17 mouse cellular contexts compared by ENCODE assay signal in genomic region chr14:117990203-117990602, GRCm38 (mm10).
"Had no signal": no experiment of that assay in that cellular context is flagged by ENCODE, and none has a peak within 500 bp of the region (broad histone marks: within the 10 kb centered on the region; RNA-seq: fewer than 3 reads in every experiment).

No protein-coding gene starts in this region.

- DNase-seq: gastrocnemius, postnatal 14 days; gastrocnemius, postnatal 36 days; heart, adult 2 months; heart, postnatal 14 days; heart, postnatal 4 days; kidney, adult 2 months; kidney, adult 9 months; kidney, postnatal 14 days; kidney, postnatal 36 days; layer of hippocampus, adult 9-11 months; layer of hippocampus, postnatal 36 days; liver; liver, embryonic 13.5 days had no signal

- ATAC-seq: hindbrain, embryonic 16.5 days; inflammation-experienced regulatory T-cells, adult 6 months; intestine, embryonic 15.5 days; intestine, postnatal 0 days had no signal
